Mouse (Mus musculus): ENCODE measurements around the gene Ttc3. TPM values are rescaled to one million over a fixed set of nuclear protein-coding genes. Genes with fewer than 3 reads are reported as not detected.

The Ttc3 gene
- total RNA-seq (2023), result 10 to 100 TPM; 16.4 to 33.4 TPM

GRCm38 (mm10) chr16:94370173-94370914, at the start of gene Ttc3:
Ttc3 (plus strand) TSS chr16:94370618.

DNA sequence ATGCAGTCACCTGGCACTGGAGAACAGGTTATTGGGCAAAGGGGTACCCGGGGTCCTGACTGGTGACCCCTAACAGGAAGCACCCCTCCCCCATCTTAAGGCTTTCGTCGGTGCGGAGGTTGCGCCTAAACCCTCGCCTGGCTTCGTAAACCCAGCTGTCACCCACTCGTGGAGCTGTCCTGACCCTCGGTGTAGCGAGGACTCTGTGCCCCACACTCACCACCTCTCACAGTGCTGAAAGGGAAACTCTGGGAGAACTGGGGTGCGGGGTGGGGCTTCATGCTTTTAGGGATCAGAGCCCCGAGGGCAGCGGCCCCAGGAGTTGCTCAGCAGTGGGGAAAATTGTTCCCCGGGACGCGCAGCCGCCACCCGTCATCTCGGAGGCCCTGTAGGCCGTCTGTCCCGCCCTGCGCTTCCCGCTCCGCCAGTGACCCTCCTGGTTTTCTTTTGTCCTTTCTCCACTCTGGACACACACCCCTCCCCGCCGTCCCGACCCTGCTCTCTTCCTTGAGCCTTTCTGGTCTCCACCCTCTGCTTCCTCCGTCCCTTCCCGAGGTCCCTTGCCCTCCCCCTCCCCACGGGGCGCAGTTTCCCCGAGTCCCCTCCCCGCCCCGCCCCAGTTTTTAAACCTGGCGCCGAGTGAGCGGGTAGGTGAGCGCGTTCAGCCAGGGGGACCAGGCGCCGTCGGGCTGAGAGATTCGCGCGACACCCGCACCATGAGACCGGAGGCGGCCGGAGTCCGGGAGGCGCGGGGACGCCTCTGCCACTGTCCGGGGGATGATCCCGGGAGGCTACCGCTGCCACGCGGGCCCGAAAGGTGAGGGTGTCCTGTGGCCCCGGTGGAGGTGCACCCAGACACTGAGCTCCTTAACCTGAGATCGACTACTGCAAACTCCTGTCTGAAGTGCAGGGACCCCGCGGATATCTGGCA, 42.4 kb upstream of the Ttc3 start, which contains the start of gene Ripply3:
Gene Ripply3, plus strand, starts transcription at position 640 of the 931 bp plus-strand sequence.

GRCm38 (mm10) chr16:94371301-94371931, 998 bp downstream of the Ttc3 start, which contains the start of gene Pigp:
Pigp (minus strand) TSS chr16:94371842.

Other genes starting within 250 kb of the Ttc3 start
- gene Hlcs, start 57.0 kb upstream of the Ttc3 start, total RNA-seq (2023), result 10 to 100 TPM; 47.1 to 50.7 TPM
- under 1 TPM; 0.73 to 0.79 TPM for gene Ripply3, start 42.2 kb upstream of the Ttc3 start, total RNA-seq (2023)
- gene Pigp, start 1.2 kb downstream of the Ttc3 start, total RNA-seq (2023), result 10 to 100 TPM; 11.1 to 12.1 TPM
- gene Vps26c, start 156.2 kb downstream of the Ttc3 start, total RNA-seq (2023), result 10 to 100 TPM; 45.5 to 48.2 TPM
- 10 to 100 TPM; 83.3 to 89.8 TPM for gene Dyrk1a, start 199.4 kb downstream of the Ttc3 start, total RNA-seq (2023)